Mouse (Mus musculus) neural tube, embryonic 14.5 days (tissue): ENCODE results near the gene Runx3. TPM values are rescaled to one million over a fixed set of nuclear protein-coding genes. Genes with fewer than 3 reads are reported as not detected.

Experiments
- ATAC-seq: fragments of 200-750 bp; cut with Nextera tagmentation; 2 replicates; pipeline ENCODE4 v1.8.0; 2017; ENCODE audit warnings: low read depth, mild to moderate bottlenecking, moderate TSS enrichment, moderate library complexity
- H3K27ac ChIP-seq: fragments of 300-500 bp; sonication (generic); 2 replicates; pipeline ENCODE4 v1.5.1; 2014; ENCODE audit warnings: low read depth, mild to moderate bottlenecking, control low read depth, low read length, moderate library complexity, mixed read lengths
- H3K27me3 ChIP-seq: fragments of 300-500 bp; sonication (generic); 2 replicates; pipeline ENCODE4 v1.6.1; 2014; ENCODE audit warnings: low read length; ENCODE audit not compliant: control insufficient read depth, insufficient read depth
- H3K36me3 ChIP-seq: fragments of 300-500 bp; sonication (generic); 2 replicates; pipeline ENCODE4 v1.6.1; 2014; ENCODE audit warnings: low read length, mixed read lengths; ENCODE audit not compliant: control insufficient read depth, insufficient read depth
- H3K4me1 ChIP-seq: fragments of 300-500 bp; sonication (generic); 2 replicates; pipeline ENCODE4 v1.6.1; 2014; ENCODE audit warnings: low read length; ENCODE audit not compliant: control insufficient read depth, insufficient read depth
- H3K4me2 ChIP-seq: fragments of 300-500 bp; sonication (generic); 2 replicates; pipeline ENCODE4 v1.6.1; 2014; ENCODE audit warnings: mild to moderate bottlenecking, low read depth, low read length, control low read depth
- H3K4me3 ChIP-seq: fragments of 300-500 bp; sonication (generic); 2 replicates; pipeline ENCODE4 v1.5.1; 2014; ENCODE audit warnings: low read depth, low read length, control low read depth, mixed read lengths
- H3K9ac ChIP-seq: fragments of 300-500 bp; sonication (generic); replicated peaks from 2 replicates; pipeline ENCODE4 v1.6.1; 2014; ENCODE audit warnings: low read depth, mild to moderate bottlenecking, control low read depth, low read length, mixed read lengths
- H3K9me3 ChIP-seq: fragments of 300-500 bp; sonication (generic); 2 replicates; pipeline ENCODE4 v1.6.1; 2016; ENCODE audit warnings: low read length; ENCODE audit not compliant: control insufficient read depth
- WGBS: fragments of 180-500 bp; shearing (Covaris S2); extraction: QIAGEN DNeasy Blood & Tissue Kit; methylation state at CpG from one replicate; pipeline ENCODE4 v1.1.7; 2014; 5-methylcytosine and 5-hydroxymethylcytosine counted together
- polyA plus RNA-seq: library from polyadenylated mRNA; unstranded; fragments of >200 nt; fragmentation: Nextera tagmentation; extraction: Ambion mirVana; gene quantifications from 2 replicates; pipeline ENCODE4 v1.2.1, GENCODE M21; 2014

Gene Runx3
- polyA plus RNA-seq, 1 experiment from 2014 or later, result not detected

GRCm38 (mm10) chr4:135103800-135104199 lies 16.7 kb upstream of the Runx3 start:
- Histone ChIP-seq H3K9me3 (no peaks in the 10 kb centered on the region), H3K27me3 (no peaks in the 10 kb centered on the region), H3K4me3 (no peak overlapping the region), H3K36me3 (no peaks in the 10 kb centered on the region), H3K9ac (no peak overlapping the region), H3K4me2 (no peak overlapping the region), H3K4me1 (no peaks in the 10 kb centered on the region), H3K27ac (no peak overlapping the region)
- no peak for ATAC-seq
- 74% methylated on average over 5 of the region's 5 CpGs for WGBS

GRCm38 (mm10) chr4:135106968-135107367 lies 13.5 kb upstream of the Runx3 start:
- Histone ChIP-seq H3K9ac (no peak overlapping the region), H3K9me3 (no peaks in the 10 kb centered on the region), H3K4me2 (no peak overlapping the region), H3K27ac (no peak overlapping the region), H3K4me3 (no peak overlapping the region), H3K4me1 (no peaks in the 10 kb centered on the region), H3K36me3 (no peaks in the 10 kb centered on the region), H3K27me3 (no peaks in the 10 kb centered on the region)
- ATAC-seq, result no peak
- 64% methylated on average over 4 of the region's 4 CpGs for WGBS

GRCm38 (mm10) chr4:135108666-135109065 lies 11.8 kb upstream of the Runx3 start:
- Histone ChIP-seq H3K27me3 (no peaks in the 10 kb centered on the region), H3K4me3 (no peak overlapping the region), H3K9ac (no peak overlapping the region), H3K4me1 (no peaks in the 10 kb centered on the region), H3K9me3 (no peaks in the 10 kb centered on the region), H3K27ac (no peak overlapping the region), H3K4me2 (no peak overlapping the region), H3K36me3 (no peaks in the 10 kb centered on the region)
- 78% methylated on average over 3 of the region's 3 CpGs for WGBS
- no peak for ATAC-seq

- H3K27me3 ChIP-seq, result no peaks in the 10 kb centered on the region
- WGBS, result 88% methylated on average over 8 of the region's 8 CpGs
- H3K4me3 ChIP-seq, result no peak overlapping the region
- H3K27ac ChIP-seq, result no peak overlapping the region
- no peak for ATAC-seq
- H3K4me1 ChIP-seq, result no peaks in the 10 kb centered on the region
- H3K36me3 ChIP-seq, result no peaks in the 10 kb centered on the region
- H3K4me2 ChIP-seq, result no peak overlapping the region
- no peak overlapping the region for H3K9ac ChIP-seq
- no peaks in the 10 kb centered on the region for H3K9me3 ChIP-seq
Observed at GRCm38 (mm10) chr4:135113656-135114055, 6.8 kb upstream of the Runx3 start.

- Histone ChIP-seq H3K9ac (no peak overlapping the region), H3K27ac (no peak overlapping the region), H3K27me3 (no peaks in the 10 kb centered on the region), H3K36me3 (no peaks in the 10 kb centered on the region), H3K4me2 (no peak overlapping the region), H3K9me3 (no peaks in the 10 kb centered on the region), H3K4me3 (no peak overlapping the region), H3K4me1 (no peaks in the 10 kb centered on the region)
- no peak for ATAC-seq
- whole genome bisulfite sequencing, result 76% methylated on average over 10 of the region's 10 CpGs
Observed at GRCm38 (mm10) chr4:135114301-135114700, 6.2 kb upstream of the Runx3 start.

- Histone ChIP-seq H3K4me1 (no peaks in the 10 kb centered on the region), H3K36me3 (no peaks in the 10 kb centered on the region), H3K9ac (no peak overlapping the region), H3K4me3 (no peak overlapping the region), H3K4me2 (no peak overlapping the region), H3K27ac (no peak overlapping the region), H3K27me3 (no peaks in the 10 kb centered on the region), H3K9me3 (no peaks in the 10 kb centered on the region)
- ATAC-seq, result no peak
- 70% methylated on average over 14 of the region's 14 CpGs for WGBS
Observed at GRCm38 (mm10) chr4:135115426-135116170, 4.9 kb upstream of the Runx3 start.

- no peak for ATAC-seq
- Histone ChIP-seq H3K27ac (no peak overlapping the region), H3K4me3 (no peak overlapping the region), H3K9ac (no peak overlapping the region), H3K4me1 (no peaks in the 10 kb centered on the region), H3K4me2 (no peak overlapping the region), H3K27me3 (no peaks in the 10 kb centered on the region), H3K36me3 (no peaks in the 10 kb centered on the region), H3K9me3 (no peaks in the 10 kb centered on the region)
- 68% methylated on average over 5 of the region's 5 CpGs for WGBS
Observed at GRCm38 (mm10) chr4:135116391-135116790, 4.1 kb upstream of the Runx3 start.

- no peak overlapping the region for H3K4me2 ChIP-seq
- no peaks in the 10 kb centered on the region for H3K36me3 ChIP-seq
- ATAC-seq, result no peak
- no peak overlapping the region for H3K4me3 ChIP-seq
- H3K9ac ChIP-seq, result no peak overlapping the region
- H3K27me3 ChIP-seq, result no peaks in the 10 kb centered on the region
- WGBS, result 94% methylated on average over 9 of the region's 9 CpGs
- no peaks in the 10 kb centered on the region for H3K4me1 ChIP-seq
- no peak overlapping the region for H3K27ac ChIP-seq
- no peaks in the 10 kb centered on the region for H3K9me3 ChIP-seq
Observed at GRCm38 (mm10) chr4:135117846-135118245, 2.6 kb upstream of the Runx3 start.

GRCm38 (mm10) chr4:135118855-135119474 lies 1.5 kb upstream of the Runx3 start:
- no peak overlapping the region for H3K4me2 ChIP-seq
- H3K9me3 ChIP-seq, result no peaks in the 10 kb centered on the region
- H3K9ac ChIP-seq, result no peak overlapping the region
- no peaks in the 10 kb centered on the region for H3K36me3 ChIP-seq
- H3K27ac ChIP-seq, result no peak overlapping the region
- ATAC-seq, result no peak
- no peaks in the 10 kb centered on the region for H3K27me3 ChIP-seq
- no peak overlapping the region for H3K4me3 ChIP-seq
- WGBS, result 92% methylated on average over 12 of the region's 12 CpGs
- H3K4me1 ChIP-seq, result no peaks in the 10 kb centered on the region
